Mouse (Mus musculus): ENCODE data around the gene Eef2k. TPM values are rescaled to one million over a fixed set of nuclear protein-coding genes. Genes with fewer than 3 reads are reported as not detected.

The Eef2k gene
- polyA plus RNA-seq, 1 experiment = 21.9 TPM

DNA sequence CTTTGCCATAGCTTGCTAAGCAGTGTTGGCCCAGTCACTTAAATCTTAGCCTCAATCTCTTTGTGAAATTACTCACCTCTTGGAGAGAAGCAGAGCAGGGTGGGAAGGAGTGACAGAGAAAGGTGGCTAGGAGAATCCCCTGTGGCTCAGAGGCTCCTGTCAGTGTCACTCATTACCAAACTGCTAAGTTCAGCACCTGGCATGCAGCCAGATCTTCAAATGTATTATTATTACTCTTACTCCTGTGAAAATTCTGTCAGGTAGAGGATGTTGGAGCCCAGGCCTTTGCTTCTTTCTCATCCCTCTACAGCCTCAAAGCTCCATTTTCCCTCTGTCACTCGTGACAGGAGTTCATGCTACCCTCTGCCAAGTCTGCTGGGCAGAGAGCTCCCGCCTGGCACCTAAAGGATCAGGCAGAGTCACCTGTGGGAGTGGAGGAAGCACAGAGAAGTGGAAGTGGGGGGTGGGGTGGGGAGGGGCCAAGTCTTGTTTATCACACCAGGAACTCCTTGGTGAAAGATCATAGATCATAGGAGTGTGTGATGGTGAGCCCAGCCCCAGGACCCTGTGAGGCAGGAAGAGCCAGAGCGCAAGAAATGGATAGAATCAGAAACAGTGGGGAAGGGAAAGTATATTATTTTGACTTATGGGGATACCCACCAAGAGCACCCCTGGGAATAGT lies 6.3 kb downstream of the Eef2k start:
- H3K79me3 ChIP-seq (ENCODE audit: low read depth) = peaks cover 2% of the 10 kb centered on the region
- no peak overlapping the region for H3ac ChIP-seq (ENCODE audit: control insufficient read depth, insufficient read length, low read depth)
- TF ChIP-seq MYOD1 (IDR thresholded peaks at IDR 0.05; ENCODE audit: control insufficient read depth, insufficient read length, low read depth) (no peak), FOSL1 (IDR thresholded peaks at IDR 0.05; ENCODE audit: insufficient read depth, low read length, poor library complexity, severe bottlenecking) (no peak), USF1 (IDR thresholded peaks at IDR 0.05; ENCODE audit: low read depth) (no peak), MYOG (IDR thresholded peaks at IDR 0.05; ENCODE audit: control insufficient read depth, extremely low read depth, insufficient read length) (no peak), CTCF (IDR thresholded peaks at IDR 0.05; ENCODE audit: control insufficient read depth, insufficient read depth, insufficient read length) (no peak), MAX (IDR thresholded peaks at IDR 0.05) (no peak), CEBPB (IDR thresholded peaks at IDR 0.05; ENCODE audit: low read depth) (no peak)
- peaks cover 11% of the 10 kb centered on the region for H3K79me2 ChIP-seq (ENCODE audit: control insufficient read depth, insufficient read depth)
- peaks cover 5% of the 10 kb centered on the region for H3K36me3 ChIP-seq (ENCODE audit: control insufficient read depth, insufficient read depth)
- H3K4me3 ChIP-seq (ENCODE audit: insufficient read depth, poor library complexity, severe bottlenecking) = no peak overlapping the region
- H3K27me3 ChIP-seq (ENCODE audit: control insufficient read depth, insufficient read depth, insufficient read length) = no peaks in the 10 kb centered on the region

DNA sequence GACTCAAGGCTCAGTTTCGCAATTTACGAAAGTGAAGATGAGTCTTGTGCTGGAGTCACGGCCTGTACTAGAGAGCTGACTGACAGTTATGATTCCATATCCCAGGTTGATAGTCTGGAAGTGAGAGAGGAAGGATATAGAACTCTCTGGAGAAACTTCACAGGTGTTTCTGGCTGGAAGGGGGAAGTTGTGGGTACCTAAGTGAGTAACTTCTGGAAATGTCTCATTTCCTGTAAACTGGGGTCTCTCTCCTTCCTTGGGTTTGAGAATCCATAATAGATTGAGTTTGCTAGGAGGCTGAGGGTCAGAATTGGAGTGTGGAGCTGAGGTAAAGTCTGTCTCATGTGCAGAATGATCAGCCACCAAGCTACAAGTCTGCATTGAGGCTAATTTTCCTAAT lies 7.5 kb downstream of the Eef2k start:
- Histone ChIP-seq H3K79me2 (ENCODE audit: control insufficient read depth, insufficient read depth) (peaks cover under 1% of the 10 kb centered on the region), H3K36me3 (ENCODE audit: control insufficient read depth, insufficient read depth) (peaks cover 5% of the 10 kb centered on the region), H3ac (ENCODE audit: control insufficient read depth, insufficient read length, low read depth) (no peak overlapping the region), H3K79me3 (ENCODE audit: low read depth) (no peaks in the 10 kb centered on the region), H3K4me3 (ENCODE audit: insufficient read depth, poor library complexity, severe bottlenecking) (no peak overlapping the region), H3K27me3 (ENCODE audit: control insufficient read depth, insufficient read depth, insufficient read length) (no peaks in the 10 kb centered on the region)
- TF ChIP-seq CEBPB (IDR thresholded peaks at IDR 0.05; ENCODE audit: low read depth) = no peak
- no peak for TF ChIP-seq CTCF (IDR thresholded peaks at IDR 0.05; ENCODE audit: control insufficient read depth, insufficient read depth, insufficient read length)
- TF ChIP-seq USF1 (IDR thresholded peaks at IDR 0.05; ENCODE audit: low read depth) = no peak
- no peak for TF ChIP-seq FOSL1 (IDR thresholded peaks at IDR 0.05; ENCODE audit: insufficient read depth, low read length, poor library complexity, severe bottlenecking)
- no peak for TF ChIP-seq MAX (IDR thresholded peaks at IDR 0.05)
- no peak for TF ChIP-seq MYOG (IDR thresholded peaks at IDR 0.05; ENCODE audit: control insufficient read depth, extremely low read depth, insufficient read length)
- TF ChIP-seq MYOD1 (IDR thresholded peaks at IDR 0.05; ENCODE audit: control insufficient read depth, insufficient read length, low read depth) = no peak

DNA sequence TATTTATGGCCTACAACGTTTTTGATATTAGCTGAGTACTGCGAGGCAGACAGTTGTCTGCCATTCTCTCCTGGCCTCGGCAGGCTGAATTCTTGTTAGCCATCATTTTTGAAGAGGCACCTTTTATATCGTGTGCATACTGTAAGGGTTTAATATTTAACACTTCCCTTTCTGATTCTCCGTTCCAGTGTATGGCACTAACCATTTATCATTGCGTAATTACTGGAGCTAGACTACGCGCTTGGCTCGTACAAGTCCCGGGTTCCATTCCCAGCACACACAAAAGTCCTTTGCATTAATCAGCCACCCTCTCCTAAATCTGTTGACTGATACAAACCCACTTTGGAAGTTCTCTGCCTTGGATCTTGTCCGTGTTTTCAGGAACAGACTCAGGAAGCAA lies 17.2 kb downstream of the Eef2k start:
- TF ChIP-seq USF1 (IDR thresholded peaks at IDR 0.05; ENCODE audit: low read depth) (no peak), MYOG (IDR thresholded peaks at IDR 0.05; ENCODE audit: control insufficient read depth, extremely low read depth, insufficient read length) (no peak), CEBPB (IDR thresholded peaks at IDR 0.05; ENCODE audit: low read depth) (no peak), MYOD1 (IDR thresholded peaks at IDR 0.05; ENCODE audit: control insufficient read depth, insufficient read length, low read depth) (no peak), FOSL1 (IDR thresholded peaks at IDR 0.05; ENCODE audit: insufficient read depth, low read length, poor library complexity, severe bottlenecking) (no peak)
- Histone ChIP-seq H3K36me3 (ENCODE audit: control insufficient read depth, insufficient read depth) (no peaks in the 10 kb centered on the region), H3K27me3 (ENCODE audit: control insufficient read depth, insufficient read depth, insufficient read length) (no peaks in the 10 kb centered on the region), H3K4me3 (ENCODE audit: insufficient read depth, poor library complexity, severe bottlenecking) (no peak overlapping the region), H3K79me2 (ENCODE audit: control insufficient read depth, insufficient read depth) (peaks cover 10% of the 10 kb centered on the region), H3ac (ENCODE audit: control insufficient read depth, insufficient read length, low read depth) (no peak overlapping the region), H3K79me3 (ENCODE audit: low read depth) (peaks cover 3% of the 10 kb centered on the region)

DNA sequence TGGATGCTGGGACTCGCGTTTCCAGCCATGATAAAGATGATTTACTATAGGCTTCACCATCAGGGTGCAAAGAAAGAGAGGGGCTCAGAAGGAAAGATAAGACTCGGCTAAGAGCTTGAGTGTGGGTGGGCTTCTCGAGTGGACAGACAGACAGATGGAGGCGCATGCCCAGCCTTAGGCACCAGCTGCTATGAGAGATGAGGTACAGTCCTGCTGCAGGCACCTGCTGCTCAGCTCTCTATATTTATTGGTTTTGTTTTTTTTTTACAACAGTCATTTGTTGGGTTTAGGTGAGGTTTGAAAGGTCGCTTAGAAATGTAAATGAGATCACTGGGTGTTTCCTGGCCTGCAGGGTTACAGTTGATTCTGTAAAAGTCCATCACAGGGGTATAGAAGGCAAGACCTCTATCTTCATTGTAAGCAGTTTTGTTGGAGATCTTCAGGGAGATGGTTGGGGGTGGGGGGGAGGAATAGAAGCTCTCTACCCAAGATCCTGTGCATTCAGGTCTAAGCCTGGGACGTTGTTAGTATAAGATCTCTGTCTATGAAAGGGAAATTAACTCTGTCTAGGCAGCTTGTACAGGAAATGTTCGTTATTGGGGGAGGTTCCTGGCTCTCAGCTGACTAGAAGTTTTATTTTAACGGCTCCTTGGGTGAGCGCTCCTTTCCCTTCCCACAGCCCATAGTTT lies 18.3 kb downstream of the Eef2k start:
- TF ChIP-seq MYOG (IDR thresholded peaks at IDR 0.05; ENCODE audit: control insufficient read depth, extremely low read depth, insufficient read length) (no peak), MYOD1 (IDR thresholded peaks at IDR 0.05; ENCODE audit: control insufficient read depth, insufficient read length, low read depth) (no peak), FOSL1 (IDR thresholded peaks at IDR 0.05; ENCODE audit: insufficient read depth, low read length, poor library complexity, severe bottlenecking) (no peak), USF1 (IDR thresholded peaks at IDR 0.05; ENCODE audit: low read depth) (no peak), CTCF (IDR thresholded peaks at IDR 0.05; ENCODE audit: control insufficient read depth, insufficient read depth, insufficient read length) (no peak), MAX (IDR thresholded peaks at IDR 0.05) (no peak), CEBPB (IDR thresholded peaks at IDR 0.05; ENCODE audit: low read depth) (no peak)

DNA sequence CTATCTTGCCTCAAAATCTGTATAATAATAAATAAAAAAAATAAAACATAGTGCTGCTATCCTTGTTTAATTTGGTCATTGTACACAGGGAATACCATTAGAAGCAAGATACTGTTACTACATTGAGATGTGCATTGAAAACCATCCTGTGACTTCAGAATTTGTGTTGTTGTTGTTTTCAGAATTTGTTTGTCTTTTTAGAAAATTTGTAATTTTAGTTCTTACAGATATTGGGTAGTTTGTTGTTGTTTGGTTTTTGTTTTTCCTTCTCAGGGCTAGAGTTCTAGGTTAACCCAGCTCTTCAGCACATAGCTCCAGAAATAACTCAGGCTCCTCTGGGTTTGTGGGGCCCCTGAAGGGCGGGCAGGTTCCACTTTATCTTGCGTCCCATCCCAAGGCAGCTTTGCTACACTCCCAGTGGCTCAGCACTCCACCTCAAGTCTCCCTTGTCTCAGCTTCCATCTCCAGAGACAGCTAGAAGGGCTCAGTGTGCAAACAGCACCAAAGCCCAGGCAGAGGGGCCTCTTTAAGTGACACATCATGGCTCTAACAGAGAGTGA lies 18.9 kb downstream of the Eef2k start:
- H3K4me3 ChIP-seq (ENCODE audit: insufficient read depth, poor library complexity, severe bottlenecking) = no peak overlapping the region
- no peaks in the 10 kb centered on the region for H3K79me2 ChIP-seq (ENCODE audit: control insufficient read depth, insufficient read depth)
- TF ChIP-seq FOSL1 (IDR thresholded peaks at IDR 0.05; ENCODE audit: insufficient read depth, low read length, poor library complexity, severe bottlenecking) = no peak
- TF ChIP-seq MYOD1 (IDR thresholded peaks at IDR 0.05; ENCODE audit: control insufficient read depth, insufficient read length, low read depth) = no peak
- no peak for TF ChIP-seq USF1 (IDR thresholded peaks at IDR 0.05; ENCODE audit: low read depth)
- no peak for TF ChIP-seq CTCF (IDR thresholded peaks at IDR 0.05; ENCODE audit: control insufficient read depth, insufficient read depth, insufficient read length)
- TF ChIP-seq CEBPB (IDR thresholded peaks at IDR 0.05; ENCODE audit: low read depth) = no peak
- TF ChIP-seq MAX (IDR thresholded peaks at IDR 0.05) = no peak
- TF ChIP-seq MYOG (IDR thresholded peaks at IDR 0.05; ENCODE audit: control insufficient read depth, extremely low read depth, insufficient read length) = no peak

More for the DNA sequence above, 18.3 kb downstream of the Eef2k start:
- H3K4me3 ChIP-seq (ENCODE audit: insufficient read depth, poor library complexity, severe bottlenecking) = no peak overlapping the region
- peaks cover 2% of the 10 kb centered on the region for H3K79me3 ChIP-seq (ENCODE audit: low read depth)
- H3K79me2 ChIP-seq (ENCODE audit: control insufficient read depth, insufficient read depth) = peaks cover 4% of the 10 kb centered on the region
- no peak overlapping the region for H3ac ChIP-seq (ENCODE audit: control insufficient read depth, insufficient read length, low read depth)
- no peaks in the 10 kb centered on the region for H3K27me3 ChIP-seq (ENCODE audit: control insufficient read depth, insufficient read depth, insufficient read length)
- H3K36me3 ChIP-seq (ENCODE audit: control insufficient read depth, insufficient read depth) = no peaks in the 10 kb centered on the region

More for the DNA sequence above, 18.9 kb downstream of the Eef2k start:
- Histone ChIP-seq H3K27me3 (ENCODE audit: control insufficient read depth, insufficient read depth, insufficient read length) (no peaks in the 10 kb centered on the region), H3ac (ENCODE audit: control insufficient read depth, insufficient read length, low read depth) (no peak overlapping the region), H3K79me3 (ENCODE audit: low read depth) (no peaks in the 10 kb centered on the region), H3K36me3 (ENCODE audit: control insufficient read depth, insufficient read depth) (no peaks in the 10 kb centered on the region)
